Mouse (Mus musculus): Measurements from ENCODE around the gene Capn3.

DNA sequence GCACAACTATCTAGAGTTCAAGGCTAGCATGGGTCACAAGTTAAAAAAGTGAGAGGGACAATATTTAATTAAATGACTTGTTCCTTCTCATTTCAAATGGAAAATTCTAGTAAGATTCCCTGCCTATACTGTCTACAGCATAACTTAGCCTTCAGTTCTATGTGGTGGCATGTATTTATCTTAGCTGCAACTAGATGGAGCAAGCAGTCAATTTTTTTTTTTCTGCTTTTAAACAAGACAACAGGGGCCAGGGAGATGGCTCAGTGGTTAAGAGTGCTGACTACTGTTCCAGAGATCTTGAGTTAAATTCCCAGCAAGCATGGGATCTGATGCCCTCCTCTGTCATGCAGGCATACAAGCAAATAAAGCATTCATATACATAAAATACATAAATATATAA, 73.7 kb downstream of the Capn3 start:
- no peak for TF ChIP-seq POLR2A (IDR thresholded peaks at IDR 0.05; ENCODE audit: control insufficient read depth, low read depth, low read length)
- no peak for TF ChIP-seq CTCF (IDR thresholded peaks at IDR 0.05; ENCODE audit: control insufficient read depth, insufficient read depth, insufficient replicate concordance, low read depth, low read length)
